Mouse (Mus musculus) thymus, adult 2 months (tissue): ENCODE results near the gene Olfr661.

Experiments
- CTCF ChIP-seq: fragments of 200-500 bp; IDR thresholded peaks from 2 replicates; pipeline ENCODE4 v1.5.1; 2012; ENCODE audit warnings: mild to moderate bottlenecking, control low read depth, low read length, moderate library complexity, borderline replicate concordance; ENCODE audit not compliant: control insufficient read depth, poor library complexity, insufficient read depth; ENCODE audit errors: extremely low read depth
- POLR2A ChIP-seq: fragments of 200-500 bp; IDR thresholded peaks from 2 replicates; pipeline ENCODE4 v1.6.1; 2012; ENCODE audit warnings: mild to moderate bottlenecking, low read length, control low read depth, moderate library complexity; ENCODE audit not compliant: control insufficient read depth, poor library complexity, insufficient read depth; ENCODE audit errors: extremely low read depth

- TF ChIP-seq CTCF (no peak), POLR2A (no peak)
Measured at GRCm38 (mm10) chr7:104646841-104647482, 39.3 kb upstream of the Olfr661 start, which contains the start of gene Olfr658.
